ENCODE assay signal across 17 mouse cellular contexts in genomic region chr19:6647216-6647615, GRCm38 (mm10).
DNase-seq lines count a peak whose midpoint lies in the region; ATAC-seq and TF ChIP-seq lines count a peak whose summit lies in the region.
"Had no signal": no experiment of that assay in that cellular context is flagged by ENCODE, and none has a peak within 500 bp of the region (broad histone marks: within the 10 kb centered on the region; RNA-seq: fewer than 3 reads in every experiment).

No protein-coding gene starts in this region.

- H3K27ac ChIP-seq in hindbrain, postnatal 0 days, result no peak overlapping the region
- no peak overlapping the region for H3K27ac ChIP-seq in hindbrain, embryonic 10.5 days
- H3K27ac ChIP-seq in midbrain, postnatal 0 days (ENCODE audit: low read depth, low read length), result no peak overlapping the region
- H3K27ac ChIP-seq in midbrain, embryonic 13.5 days, result no peak overlapping the region
- H3K27ac ChIP-seq: heart, embryonic 13.5 days; limb, embryonic 10.5 days; liver, embryonic 13.5 days; neural tube, embryonic 12.5 days had no signal

- TF ChIP-seq CTCF in hindbrain, postnatal 0 days (IDR thresholded peaks at IDR 0.05; ENCODE audit: low read depth), result peak; percentile 42; the same call in 1 of the 2 replicates
- TF ChIP-seq CTCF in midbrain, postnatal 0 days (IDR thresholded peaks at IDR 0.05), result peak; percentile 54

- no peak overlapping the region for H3K9ac ChIP-seq in hindbrain, postnatal 0 days (replicated peaks; ENCODE audit: low read length)
- no peak overlapping the region for H3K9ac ChIP-seq in midbrain, postnatal 0 days (replicated peaks; ENCODE audit: low read length, poor library complexity, severe bottlenecking)
- no peak overlapping the region for H3K9ac ChIP-seq in midbrain, embryonic 13.5 days (replicated peaks)
- H3K9ac ChIP-seq: heart, embryonic 13.5 days; liver, embryonic 13.5 days; neural tube, embryonic 12.5 days had no signal

- H3K4me3 ChIP-seq in hindbrain, postnatal 0 days (ENCODE audit: low read length), result no peak overlapping the region
- H3K4me3 ChIP-seq in hindbrain, embryonic 10.5 days, result no peak overlapping the region
- H3K4me3 ChIP-seq in midbrain, postnatal 0 days (ENCODE audit: low read depth, low read length), result no peak overlapping the region
- H3K4me3 ChIP-seq in midbrain, embryonic 13.5 days (replicated peaks), result no peak overlapping the region
- H3K4me3 ChIP-seq: heart, embryonic 13.5 days; limb, embryonic 10.5 days; liver, embryonic 13.5 days; neural tube, embryonic 12.5 days had no signal

- no peaks in the 10 kb centered on the region for H3K4me1 ChIP-seq in hindbrain, postnatal 0 days (ENCODE audit: insufficient read depth, low read length)
- 0 out of 2 replicates have a peak, but pooled peaks cover 3% of the 10 kb centered on the region for H3K4me1 ChIP-seq in hindbrain, embryonic 10.5 days (replicated peaks)
- no peaks in the 10 kb centered on the region for H3K4me1 ChIP-seq in midbrain, postnatal 0 days (ENCODE audit: insufficient read depth, low read length)
- H3K4me1 ChIP-seq in midbrain, embryonic 13.5 days (replicated peaks), result peaks cover 7% of the 10 kb centered on the region
- H3K4me1 ChIP-seq: heart, embryonic 13.5 days; limb, embryonic 10.5 days; liver, embryonic 13.5 days; neural tube, embryonic 12.5 days had no signal

- 91% methylated on average over 3 of the region's 3 CpGs for WGBS in hindbrain, postnatal 0 days
- 90% methylated on average over 3 of the region's 3 CpGs for WGBS in hindbrain, embryonic 10.5 days
- 93% methylated on average over 3 of the region's 3 CpGs for WGBS in midbrain, postnatal 0 days
- 93% methylated on average over 3 of the region's 3 CpGs for WGBS in midbrain, embryonic 13.5 days

- H3K36me3 ChIP-seq in hindbrain, postnatal 0 days (ENCODE audit: insufficient read depth, low read length), result no peaks in the 10 kb centered on the region
- H3K36me3 ChIP-seq in hindbrain, embryonic 10.5 days, result no peaks in the 10 kb centered on the region
- H3K36me3 ChIP-seq in midbrain, postnatal 0 days (ENCODE audit: insufficient read depth, low read length), result no peaks in the 10 kb centered on the region
- H3K36me3 ChIP-seq in midbrain, embryonic 13.5 days, result no peaks in the 10 kb centered on the region
- H3K36me3 ChIP-seq: heart, embryonic 13.5 days; limb, embryonic 10.5 days; liver, embryonic 13.5 days; neural tube, embryonic 12.5 days had no signal

- no peak for DNase-seq in hindbrain, postnatal 0 days (ENCODE audit: low spot score)
- no peak for DNase-seq in hindbrain, embryonic 10.5 days (ENCODE audit: low spot score)
- DNase-seq in midbrain, postnatal 0 days (ENCODE audit: low spot score), result no peak
- peak; percentile 73 for DNase-seq in ZHBTc4 (ENCODE audit: low read depth, low spot score)
- no peak for DNase-seq in embryo, embryonic 10.5 days (ENCODE audit: low spot score)
- DNase-seq in spleen, postnatal 36 days (ENCODE audit: low spot score in 2 of 2), result no peak
- DNase-seq: adrenal gland, postnatal 14 days; cerebellum, adult 2 months; heart, postnatal 4 days; liver, embryonic 13.5 days; lung, postnatal 14 days; spleen, adult 18-20 months; thymus, postnatal 25 days had no signal

- H3K27me3 ChIP-seq in hindbrain, postnatal 0 days (ENCODE audit: insufficient read depth, low read length), result no peaks in the 10 kb centered on the region
- no peaks in the 10 kb centered on the region for H3K27me3 ChIP-seq in hindbrain, embryonic 10.5 days (ENCODE audit: insufficient read depth, poor library complexity, severe bottlenecking)
- no peaks in the 10 kb centered on the region for H3K27me3 ChIP-seq in midbrain, postnatal 0 days (ENCODE audit: insufficient read depth, low read length)
- no peaks in the 10 kb centered on the region for H3K27me3 ChIP-seq in midbrain, embryonic 13.5 days
- H3K27me3 ChIP-seq: heart, embryonic 13.5 days; neural tube, embryonic 12.5 days had no signal

- no peaks in the 10 kb centered on the region for H3K9me3 ChIP-seq in hindbrain, postnatal 0 days (ENCODE audit: low read length)
- H3K9me3 ChIP-seq in hindbrain, embryonic 10.5 days, result no peaks in the 10 kb centered on the region
- H3K9me3 ChIP-seq in midbrain, postnatal 0 days (ENCODE audit: low read length), result no peaks in the 10 kb centered on the region
- no peaks in the 10 kb centered on the region for H3K9me3 ChIP-seq in midbrain, embryonic 13.5 days
- H3K9me3 ChIP-seq: limb, embryonic 10.5 days; liver, embryonic 13.5 days; neural tube, embryonic 12.5 days had no signal

- H3K4me2 ChIP-seq in hindbrain, postnatal 0 days (ENCODE audit: low read depth, low read length), result no peak overlapping the region
- H3K4me2 ChIP-seq in midbrain, postnatal 0 days (ENCODE audit: low read depth, low read length, poor library complexity, severe bottlenecking), result no peak overlapping the region
- H3K4me2 ChIP-seq in midbrain, embryonic 13.5 days (replicated peaks), result no peak overlapping the region
- H3K4me2 ChIP-seq: heart, embryonic 13.5 days; liver, embryonic 13.5 days; neural tube, embryonic 12.5 days had no signal

- ATAC-seq in hindbrain, postnatal 0 days, result no peak
- no peak for ATAC-seq in midbrain, postnatal 0 days (ENCODE audit: low FRiP score)
- no peak for ATAC-seq in midbrain, embryonic 13.5 days
